In the genomic region with DNA sequence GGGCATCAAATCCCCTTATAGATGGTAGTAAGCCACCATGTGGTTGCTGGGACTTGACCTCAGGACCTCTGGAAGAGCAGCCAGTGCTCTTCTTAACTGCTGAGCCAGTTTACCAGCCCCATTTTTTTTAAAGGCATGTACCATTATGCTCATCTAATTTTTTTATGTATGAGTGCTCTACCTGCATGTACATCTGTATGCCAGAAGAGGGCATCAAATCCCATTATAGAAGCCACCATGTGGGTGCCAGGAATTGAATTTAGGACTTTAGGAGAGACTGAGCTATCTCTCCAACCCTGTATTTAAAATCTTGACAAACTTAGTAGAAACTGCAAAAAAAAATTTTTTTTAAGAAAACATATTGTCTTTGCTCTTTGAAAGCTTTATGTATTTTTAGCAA, we compare ENCODE assay signal across 12 mouse cellular contexts. TPM values are rescaled to one million over a fixed set of nuclear protein-coding genes. Genes with fewer than 3 reads are reported as not detected.
DNase-seq lines count a peak whose midpoint lies in the region; ATAC-seq and TF ChIP-seq lines count a peak whose summit lies in the region.
"Had no signal": no experiment of that assay in that cellular context is flagged by ENCODE, and none has a peak within 500 bp of the region (broad histone marks: within the 10 kb centered on the region; RNA-seq: fewer than 3 reads in every experiment).

No protein-coding gene starts in this region.

- no peak for TF ChIP-seq EP300 in stomach, postnatal 0 days (optimal IDR thresholded peaks at IDR 0.05)

- peak; percentile 25 for ATAC-seq in activated CD4-positive, CD25-positive, alpha-beta regulatory T cell, adult 4 months
- ATAC-seq in stomach, postnatal 0 days (ENCODE audit: low FRiP score, low TSS enrichment): no peak
- ATAC-seq: forebrain, embryonic 13.5 days; inflammation-experienced regulatory T-cells, adult 6 months had no signal

- H3K9me3 ChIP-seq in stomach, postnatal 0 days (ENCODE audit: control insufficient read depth, low read length): no peaks in the 10 kb centered on the region
- H3K9me3 ChIP-seq: forebrain, embryonic 13.5 days; limb, embryonic 15.5 days had no signal

- peak; percentile 51 for DNase-seq in heart, adult 11 months
- DNase-seq in heart, postnatal 4 days: no peak
- DNase-seq in lung, postnatal 36 days: peak; percentile 21
- no peak for DNase-seq in lung, postnatal 4 days
- no peak for DNase-seq in stomach, postnatal 0 days (ENCODE audit: low spot score)
- DNase-seq in frontal cortex, postnatal 10 days (ENCODE audit: low spot score in 2 of 2): no peak
- DNase-seq in ovary, adult 18-20 months (ENCODE audit: low spot score): no peak

- H3K27ac ChIP-seq in stomach, postnatal 0 days (replicated peaks): no peak overlapping the region
- H3K27ac ChIP-seq: forebrain, embryonic 13.5 days; limb, embryonic 15.5 days had no signal

- no peak overlapping the region for H3K9ac ChIP-seq in stomach, postnatal 0 days (ENCODE audit: low read length)
- H3K9ac ChIP-seq: forebrain, embryonic 13.5 days; limb, embryonic 15.5 days had no signal

- no peaks in the 10 kb centered on the region for H3K4me1 ChIP-seq in stomach, postnatal 0 days (replicated peaks; ENCODE audit: control insufficient read depth, insufficient read depth)
- H3K4me1 ChIP-seq: limb, embryonic 15.5 days had no signal

- H3K4me2 ChIP-seq in stomach, postnatal 0 days (replicated peaks; ENCODE audit: low read depth): no peak overlapping the region
- H3K4me2 ChIP-seq: forebrain, embryonic 13.5 days; heart, embryonic 11.5 days; limb, embryonic 15.5 days had no signal

- peak; percentile 59 for TF ChIP-seq CTCF in stomach, postnatal 0 days (IDR thresholded peaks at IDR 0.05; ENCODE audit: low read depth)

- H3K36me3 ChIP-seq in stomach, postnatal 0 days (ENCODE audit: control insufficient read depth, insufficient read depth, low read length): peaks cover 5% of the 10 kb centered on the region; the same call in 1 of the 2 replicates

- no peak overlapping the region for H3K4me3 ChIP-seq in stomach, postnatal 0 days (ENCODE audit: low read depth, low read length)
- H3K4me3 ChIP-seq: forebrain, embryonic 13.5 days; limb, embryonic 15.5 days had no signal

- H3K27me3 ChIP-seq in stomach, postnatal 0 days (ENCODE audit: control insufficient read depth, insufficient read depth, low read length): no peaks in the 10 kb centered on the region
- H3K27me3 ChIP-seq: forebrain, embryonic 13.5 days; limb, embryonic 15.5 days had no signal

RNA-seq across cellular contexts. Expression of a gene that starts 5.0 kb away (rescaled TPM):
- total RNA-seq in heart, postnatal 4 days (2021): 10 to 100 TPM; 28.1 to 28.4 TPM
- polyA plus RNA-seq in activated CD4-positive, CD25-positive, alpha-beta regulatory T cell, adult 4 months (2017; shearing (Covaris generic)): 10 to 100 TPM; 42.6 to 43.0 TPM
- polyA plus RNA-seq in stomach, postnatal 0 days (2015; fragmentation: Nextera tagmentation; extraction: Ambion mirVana): 12.2 and 12.9 TPM in 2 replicates

RNA-seq across cellular contexts. Expression of a gene that starts 29.1 kb away (rescaled TPM):
- 1 to 10 TPM; 2.0 to 2.5 TPM for total RNA-seq in heart, postnatal 4 days (2021)
- polyA plus RNA-seq in activated CD4-positive, CD25-positive, alpha-beta regulatory T cell, adult 4 months (2017; shearing (Covaris generic)): 1 to 10 TPM; 6.3 to 7.1 TPM
- polyA plus RNA-seq in stomach, postnatal 0 days (2015; fragmentation: Nextera tagmentation; extraction: Ambion mirVana): 1.2 and 1.4 TPM in 2 replicates

RNA-seq across cellular contexts. Expression of a gene that starts 42.7 kb away (rescaled TPM):
- total RNA-seq in heart, postnatal 4 days (2021): under 1 TPM; 0.14 to 0.18 TPM
- polyA plus RNA-seq in activated CD4-positive, CD25-positive, alpha-beta regulatory T cell, adult 4 months (2017; shearing (Covaris generic)): under 1 TPM in 1 of 2 experiments, not detected in 1; 0.17 TPM
- polyA plus RNA-seq in stomach, postnatal 0 days (2015; fragmentation: Nextera tagmentation; extraction: Ambion mirVana): 0.47 and 0.61 TPM in 2 replicates
- polyA plus RNA-seq: inflammation-experienced regulatory T-cells, adult 6 months had no signal

Comparison
In these comparisons a context has a peak if more than half of its experiments do, and no peak if none do; other contexts are left out.
1. DNase-seq: peak in heart, adult 11 months (single experiment) and lung, postnatal 36 days (single experiment); none in heart, postnatal 4 days (single experiment), lung, postnatal 4 days (0 of 2), stomach, postnatal 0 days (single experiment), frontal cortex, postnatal 10 days (0 of 2) and ovary, adult 18-20 months (single experiment).